13 mouse cellular contexts compared by ENCODE assay signal in genomic region chr9:53910823-53911222, GRCm38 (mm10).
"Had no signal": no experiment of that assay in that cellular context is flagged by ENCODE, and none has a peak within 500 bp of the region (broad histone marks: within the 10 kb centered on the region; RNA-seq: fewer than 3 reads in every experiment).

No protein-coding gene starts in this region.

- H3K27ac ChIP-seq: kidney, postnatal 0 days; liver, embryonic 14.5 days; macrophage; neural tube, embryonic 12.5 days had no signal

- H3K36me3 ChIP-seq: neural tube, embryonic 12.5 days had no signal

- ATAC-seq: intestine, postnatal 0 days; liver, postnatal 0 days; lung, postnatal 0 days had no signal

- DNase-seq: kidney, adult 2 months; kidney, postnatal 25 days; liver, postnatal 0 days; lung, embryonic 14.5 days; thymus, adult 18-20 months; thymus, postnatal 36 days had no signal

- H3K9me3 ChIP-seq: neural tube, embryonic 12.5 days had no signal

- H3K27me3 ChIP-seq: neural tube, embryonic 12.5 days had no signal

- H3K4me2 ChIP-seq: liver, embryonic 11.5 days; lung, embryonic 14.5 days; neural tube, embryonic 12.5 days had no signal

- H3K9ac ChIP-seq: liver, embryonic 14.5 days; liver, postnatal 0 days; lung, embryonic 14.5 days; neural tube, embryonic 12.5 days had no signal

- H3K4me3 ChIP-seq: neural tube, embryonic 12.5 days had no signal
